Mouse (Mus musculus) E14TG2a.4 (cell line): ENCODE results near the gene Prss12.

ENCODE experiments used
- CTCF ChIP-seq: conservative IDR thresholded peaks from 2 replicates; pipeline ENCODE4 v1.5.1; 2014; ENCODE audit warnings: low read length
- NANOG ChIP-seq: IDR thresholded peaks from 2 replicates; pipeline ENCODE4 v1.6.1; 2014; ENCODE audit warnings: borderline replicate concordance, low read length, mixed read lengths

GRCm38 (mm10) chr3:123404945-123405344 lies 41.8 kb upstream of the Prss12 start:
- TF ChIP-seq CTCF (no peak), NANOG (no peak)
